ENCODE assay signal across 8 mouse cellular contexts in the genomic region with DNA sequence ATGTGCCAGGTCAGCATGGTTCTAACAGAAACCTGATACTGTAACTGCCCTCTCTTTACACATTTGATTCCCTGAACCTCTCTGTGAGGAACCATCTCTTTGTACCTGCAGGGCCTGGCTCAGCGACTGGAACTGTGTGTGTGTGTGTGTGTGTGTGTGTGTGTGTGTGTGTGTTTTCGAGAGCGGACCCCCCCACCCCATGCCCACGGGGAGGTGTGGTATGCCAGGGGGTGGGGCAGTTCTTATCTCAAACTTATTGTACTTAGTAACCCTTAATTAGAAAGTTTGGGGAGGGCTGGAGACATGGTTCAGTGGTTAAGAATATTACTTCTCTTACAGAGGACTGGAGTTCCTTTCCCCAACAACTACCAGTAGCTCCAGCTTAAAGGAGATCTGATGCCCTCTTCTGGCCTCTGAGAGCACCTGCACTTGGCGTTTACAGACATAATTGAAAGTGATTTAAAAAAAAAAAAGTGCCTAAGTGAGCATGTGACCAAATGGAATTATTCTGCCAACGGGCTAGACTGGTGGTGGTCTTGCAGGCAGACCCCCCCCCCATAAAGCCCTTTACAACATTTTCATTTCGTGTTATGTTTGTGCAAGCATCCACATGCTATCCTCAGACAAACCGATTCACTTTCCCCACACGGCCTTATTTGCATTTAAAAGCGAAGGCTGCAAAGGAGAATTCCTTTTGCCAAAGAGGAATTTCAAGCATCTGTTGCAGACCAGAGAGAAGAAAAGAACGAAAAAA.
DNase-seq lines count a peak whose midpoint lies in the region; ATAC-seq and TF ChIP-seq lines count a peak whose summit lies in the region.

No protein-coding gene starts in this region.

- H3K27me3 ChIP-seq in embryonic facial prominence, embryonic 12.5 days = no peaks in the 10 kb centered on the region
- no peaks in the 10 kb centered on the region for H3K27me3 ChIP-seq in heart, postnatal 0 days (ENCODE audit: control insufficient read depth, insufficient read depth, low read length)
- no peaks in the 10 kb centered on the region for H3K27me3 ChIP-seq in liver, embryonic 14.5 days (ENCODE audit: control insufficient read depth, insufficient read depth, low read length)

- TF ChIP-seq EP300 in heart, postnatal 0 days (IDR thresholded peaks at IDR 0.05; ENCODE audit: low read depth) = 0 out of 2 replicates have a peak, but pooled peaks have one; percentile 7
- TF ChIP-seq EP300 in liver, embryonic 14.5 days (IDR thresholded peaks at IDR 0.05; ENCODE audit: low read depth) = no peak

- H3K4me3 ChIP-seq in embryonic facial prominence, embryonic 12.5 days = peak overlapping the region; percentile 22
- peak overlapping the region; percentile 38 for H3K4me3 ChIP-seq in heart, postnatal 0 days (ENCODE audit: low read depth, low read length)
- peak overlapping the region; percentile 21 to 31; a peak in 3 of 4 replicates for H3K4me3 ChIP-seq in liver, embryonic 14.5 days (ENCODE audit: insufficient read depth in 1 of 2, low read depth in 2 of 2, low read length in 2 of 2)

- DNase-seq in adrenal gland, postnatal 10 days = peak; percentile 28
- DNase-seq in heart, postnatal 0 days (ENCODE audit: low spot score) = peak; percentile 86
- peak; percentile 65 for DNase-seq in kidney, postnatal 14 days
- DNase-seq in liver, embryonic 14.5 days (ENCODE audit: low read depth in 3 of 3, low spot score in 3 of 3) = peak in 1 of 3 experiments; percentile 38
- peak; percentile 61 for DNase-seq in naive thymus-derived CD4-positive, alpha-beta T cell, adult 2 months (ENCODE audit: low read depth)
- DNase-seq in thymus, postnatal 14 days = peak; percentile 39

- no peaks in the 10 kb centered on the region for H3K9me3 ChIP-seq in embryonic facial prominence, embryonic 12.5 days
- no peaks in the 10 kb centered on the region for H3K9me3 ChIP-seq in heart, postnatal 0 days (replicated peaks; ENCODE audit: control insufficient read depth, low read length)
- no peaks in the 10 kb centered on the region for H3K9me3 ChIP-seq in liver, embryonic 14.5 days (ENCODE audit: control insufficient read depth, low read length)

- no peaks in the 10 kb centered on the region for H3K4me1 ChIP-seq in embryonic facial prominence, embryonic 12.5 days
- H3K4me1 ChIP-seq in heart, postnatal 0 days (ENCODE audit: control insufficient read depth, insufficient read depth) = 0 out of 2 replicates have a peak, but pooled peaks cover 5% of the 10 kb centered on the region
- no peaks in the 10 kb centered on the region for H3K4me1 ChIP-seq in liver, embryonic 14.5 days (replicated peaks; ENCODE audit: control insufficient read depth in 2 of 2, insufficient read depth in 2 of 2, low read length in 1 of 2)

- H3K36me3 ChIP-seq in embryonic facial prominence, embryonic 12.5 days = no peaks in the 10 kb centered on the region
- H3K36me3 ChIP-seq in heart, postnatal 0 days (replicated peaks; ENCODE audit: control insufficient read depth, insufficient read depth, low read length) = no peaks in the 10 kb centered on the region
- H3K36me3 ChIP-seq in liver, embryonic 14.5 days (replicated peaks; ENCODE audit: control insufficient read depth, insufficient read depth, low read depth) = no peaks in the 10 kb centered on the region

- H3K9ac ChIP-seq in embryonic facial prominence, embryonic 12.5 days = peak overlapping the region; percentile 7; the same call in 1 of the 2 replicates
- no peak overlapping the region; the same call in 1 of the 2 replicates for H3K9ac ChIP-seq in heart, postnatal 0 days (replicated peaks; ENCODE audit: low read depth, low read length)
- no peak overlapping the region for H3K9ac ChIP-seq in liver, embryonic 14.5 days (replicated peaks)

- 13% methylated on average over 9 of the region's 11 CpGs for WGBS in embryonic facial prominence, embryonic 12.5 days
- WGBS in heart, postnatal 0 days = 20% methylated on average over 11 of the region's 11 CpGs
- 21% methylated on average over 11 of the region's 11 CpGs for WGBS in liver, embryonic 14.5 days (ENCODE audit: insufficient replicate concordance)

- H3K27ac ChIP-seq in embryonic facial prominence, embryonic 12.5 days = peak overlapping the region; percentile 86
- peak overlapping the region; percentile 80 for H3K27ac ChIP-seq in heart, postnatal 0 days (ENCODE audit: low read depth)
- H3K27ac ChIP-seq in liver, embryonic 14.5 days = no peak overlapping the region

- H3K4me2 ChIP-seq in embryonic facial prominence, embryonic 12.5 days (replicated peaks) = peak overlapping the region; percentile 41
- H3K4me2 ChIP-seq in heart, postnatal 0 days (ENCODE audit: low read depth, low read length) = peak overlapping the region; percentile 59
- peak overlapping the region; percentile 53 for H3K4me2 ChIP-seq in liver, embryonic 14.5 days (ENCODE audit: low read depth)

- peak; percentile 74 for ATAC-seq in CD4-positive, CD25-positive, alpha-beta regulatory T cell, adult 4 months
- ATAC-seq in embryonic facial prominence, embryonic 12.5 days (ENCODE audit: insufficient number of reproducible peaks, insufficient read depth, low FRiP score, low TSS enrichment) = no peak
- ATAC-seq in heart, postnatal 0 days (ENCODE audit: insufficient read depth, low read depth) = peak; percentile 77
- ATAC-seq in liver, embryonic 14.5 days (ENCODE audit: insufficient read depth) = no peak

- TF ChIP-seq CTCF in heart, postnatal 0 days (IDR thresholded peaks at IDR 0.05; ENCODE audit: low read depth) = peak; percentile 54
- TF ChIP-seq CTCF in liver, embryonic 14.5 days (IDR thresholded peaks at IDR 0.05; ENCODE audit: low read depth) = peak; percentile 56; the same call in 1 of the 2 replicates

Comparison
In these comparisons a context has a peak if more than half of its experiments do, and no peak if none do; other contexts are left out.
1. ATAC-seq: peak in CD4-positive, CD25-positive, alpha-beta regulatory T cell, adult 4 months (single experiment) and heart, postnatal 0 days (single experiment); none in embryonic facial prominence, embryonic 12.5 days (single experiment) and liver, embryonic 14.5 days (single experiment).
2. Peak in every context shown above with its lines, with median percentiles within 50 percentile points of each other: H3K4me2 ChIP-seq and H3K4me3 ChIP-seq.